Comparison of ENCODE assay signal across 9 mouse cellular contexts in the genomic region with DNA sequence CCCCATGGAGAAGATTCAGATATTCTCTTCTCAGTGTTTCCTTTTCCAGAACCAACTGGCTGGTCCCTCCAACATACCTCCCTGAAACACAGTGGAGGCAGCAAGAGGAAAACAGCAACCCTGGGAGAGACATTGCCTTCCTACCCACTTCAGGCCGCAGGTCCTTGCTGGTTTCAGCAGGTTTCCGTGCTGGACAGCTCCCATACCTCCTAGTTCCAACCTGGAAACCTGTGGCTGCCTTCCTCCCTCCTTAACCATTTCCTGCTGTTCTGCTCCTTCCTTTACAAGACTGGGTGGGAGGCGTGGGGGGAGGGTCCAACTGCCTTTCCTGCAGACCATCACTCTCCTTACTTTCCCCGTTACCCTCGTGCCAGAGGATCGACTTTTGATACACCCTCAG. TPM values are rescaled to one million over a fixed set of nuclear protein-coding genes. Genes with fewer than 3 reads are reported as not detected.
DNase-seq lines count a peak whose midpoint lies in the region; ATAC-seq and TF ChIP-seq lines count a peak whose summit lies in the region.
"Had no signal": no experiment of that assay in that cellular context is flagged by ENCODE, and none has a peak within 500 bp of the region (broad histone marks: within the 10 kb centered on the region; RNA-seq: fewer than 3 reads in every experiment).

No protein-coding gene starts in this region.

- no peak for TF ChIP-seq CTCF in lung, embryonic 14.5 days (IDR thresholded peaks at IDR 0.05; ENCODE audit: low read depth)

- ATAC-seq in CD4-positive, CD25-positive, alpha-beta regulatory T cell, adult 4 months: no peak
- no peak for ATAC-seq in lung, embryonic 14.5 days (ENCODE audit: insufficient read depth)
- ATAC-seq: midbrain, embryonic 15.5 days had no signal

- peak; percentile 38 for DNase-seq in CD4-positive, CD25-positive, alpha-beta regulatory T cell, adult 2 months (ENCODE audit: low read depth, low spot score)
- peak; percentile 78 for DNase-seq in lung, embryonic 14.5 days
- DNase-seq in lung, postnatal 25 days (ENCODE audit: low spot score): no peak
- peak; percentile 10 for DNase-seq in c-Kit-positive CD71-positive TER-119-positive erythroid progenitor cells, embryonic 14.5 days (ENCODE audit: low spot score)
- DNase-seq in lung, postnatal 14 days: peak; percentile 47
- DNase-seq in spleen, postnatal 14 days (ENCODE audit: low spot score in 2 of 2): no peak
- no peak for DNase-seq in cerebellum, adult 8-10 months

- H3K4me1 ChIP-seq in lung, embryonic 14.5 days (ENCODE audit: insufficient read depth): peaks cover 8% of the 10 kb centered on the region; the same call in 1 of the 2 replicates

- no peak overlapping the region for H3K27ac ChIP-seq in lung, embryonic 14.5 days (ENCODE audit: low read depth)
- H3K27ac ChIP-seq: midbrain, embryonic 15.5 days had no signal

- H3K4me2 ChIP-seq in lung, embryonic 14.5 days: no peak overlapping the region
- H3K4me2 ChIP-seq: midbrain, embryonic 15.5 days had no signal

- WGBS in lung, embryonic 14.5 days: 13% methylated on average over 6 of the region's 6 CpGs

- H3K9ac ChIP-seq in lung, embryonic 14.5 days: no peak overlapping the region
- H3K9ac ChIP-seq: midbrain, embryonic 15.5 days had no signal

- no peaks in the 10 kb centered on the region for H3K27me3 ChIP-seq in lung, embryonic 14.5 days (ENCODE audit: insufficient read depth, low read length)
- H3K27me3 ChIP-seq: midbrain, embryonic 15.5 days had no signal

- no peak overlapping the region for H3K4me3 ChIP-seq in lung, embryonic 14.5 days (ENCODE audit: low read depth, low read length)
- H3K4me3 ChIP-seq: midbrain, embryonic 15.5 days had no signal

- H3K36me3 ChIP-seq in lung, embryonic 14.5 days (ENCODE audit: insufficient read depth): no peaks in the 10 kb centered on the region
- H3K36me3 ChIP-seq: midbrain, embryonic 15.5 days had no signal

- no peaks in the 10 kb centered on the region for H3K9me3 ChIP-seq in lung, embryonic 14.5 days (ENCODE audit: low read depth, low read length)
- H3K9me3 ChIP-seq: midbrain, embryonic 15.5 days had no signal

RNA-seq across cellular contexts. Expression of gene Nav1, which starts 27.7 kb away (rescaled TPM):
- under 1 TPM; 0.29 to 0.98 TPM for polyA plus RNA-seq in CD4-positive, CD25-positive, alpha-beta regulatory T cell, adult 4 months (2017; shearing (Covaris generic))
- 19.6 and 21.7 TPM in 2 replicates for polyA plus RNA-seq in lung, embryonic 14.5 days (2014; fragmentation: Nextera tagmentation; extraction: Ambion mirVana)

Comparison
In these comparisons a context has a peak if more than half of its experiments do, and no peak if none do; other contexts are left out.
1. DNase-seq: peak in CD4-positive, CD25-positive, alpha-beta regulatory T cell, adult 2 months (single experiment), lung, embryonic 14.5 days (single experiment), c-Kit-positive CD71-positive TER-119-positive erythroid progenitor cells, embryonic 14.5 days (single experiment) and lung, postnatal 14 days (single experiment); none in lung, postnatal 25 days (single experiment), spleen, postnatal 14 days (0 of 2) and cerebellum, adult 8-10 months (single experiment).
2. RNA of gene Nav1, which starts 27.7 kb away (polyA plus RNA-seq): 19.6 to 21.7 TPM in lung, embryonic 14.5 days; 0.29 to 0.98 TPM in CD4-positive, CD25-positive, alpha-beta regulatory T cell, adult 4 months; every median in the first group is over 10 times any median in the second.